Mouse (Mus musculus): ENCODE measurements around the gene Gm49342.
"Not testable (repeated sequence)": the region's sequence is repeated elsewhere in the genome, so short reads cannot be mapped to it uniquely, and the experiment has no call there.

GRCm38 (mm10) chr14:50957146-50957545, 12.8 kb downstream of the Gm49342 start:
- TF ChIP-seq CTCF (conservative IDR thresholded peaks at IDR 0.05; ENCODE audit: insufficient read depth, insufficient read length, low read depth, low read length); POLR2A (IDR thresholded peaks at IDR 0.05; ENCODE audit: low read depth, low read length): not testable (repeated sequence)

Measured in kidney, adult 2 months (tissue).